Mouse (Mus musculus) E14TG2a.4 (cell line): Measurements from ENCODE around the gene Nrde2.

Source experiments
- CTCF ChIP-seq: conservative IDR thresholded peaks from 2 replicates; pipeline ENCODE4 v1.5.1; 2014; ENCODE audit warnings: low read length
- NANOG ChIP-seq: IDR thresholded peaks from 2 replicates; pipeline ENCODE4 v1.6.1; 2014; ENCODE audit warnings: borderline replicate concordance, low read length, mixed read lengths
- POU5F1 ChIP-seq: IDR thresholded peaks from 2 replicates; pipeline ENCODE4 v1.6.1; 2014; ENCODE audit warnings: low read length, borderline replicate concordance

DNA sequence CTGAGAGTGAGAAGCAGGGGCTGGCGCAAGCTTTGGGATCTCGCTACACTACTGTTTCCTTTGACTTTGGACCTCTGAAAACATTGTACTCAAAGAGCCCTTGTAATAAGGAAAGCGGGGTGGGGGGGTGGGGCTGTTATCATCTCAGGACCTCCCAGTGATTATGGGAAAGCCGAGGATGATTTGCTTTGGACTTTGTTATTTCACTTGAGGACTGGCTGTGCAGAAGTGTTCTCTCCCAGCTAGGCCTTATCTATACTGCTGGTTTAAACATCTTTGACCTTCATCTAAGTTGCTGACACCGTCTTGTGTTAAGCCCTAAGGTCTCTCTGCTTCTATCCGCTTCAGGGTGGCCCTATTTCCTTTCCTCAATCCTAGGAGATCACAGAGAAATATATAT lies 31.3 kb upstream of the Nrde2 start:
- TF ChIP-seq CTCF (no peak), POU5F1 (no peak), NANOG (no peak)
